Mouse (Mus musculus): ENCODE data around the gene Nbea.

- no peak for TF ChIP-seq CTCF (IDR thresholded peaks at IDR 0.05; ENCODE audit: control insufficient read depth, insufficient read depth, low read length)
- no peak for TF ChIP-seq POLR2A (IDR thresholded peaks at IDR 0.05; ENCODE audit: borderline replicate concordance, control insufficient read depth, low read depth, low read length)
Observed at GRCm38 (mm10) chr3:55697174-55697573, 486.3 kb downstream of the Nbea start.

All from bone marrow, adult 2 months (tissue).